Mouse (Mus musculus) C2C12 (cell line): ENCODE measurements around the gene Hbb-y.

ENCODE experiments used
- CEBPB ChIP-seq: IDR thresholded peaks from one replicate; pipeline ENCODE4 v1.6.1; 2011; ENCODE audit warnings: low read depth, mild to moderate bottlenecking, control low read depth, moderate library complexity
- CTCF ChIP-seq: IDR thresholded peaks from one replicate; pipeline ENCODE4 v1.5.1; 2011; ENCODE audit not compliant: control insufficient read depth, insufficient read depth, insufficient read length
- FOSL1 ChIP-seq: IDR thresholded peaks from one replicate; pipeline ENCODE4 v1.8.0; 2011; ENCODE audit warnings: mild to moderate bottlenecking, low read length; ENCODE audit not compliant: poor library complexity, insufficient read depth, severe bottlenecking
- MAX ChIP-seq: IDR thresholded peaks from one replicate; pipeline ENCODE4 v1.6.1; 2011; ENCODE audit warnings: mild to moderate bottlenecking, control low read depth
- MYOD1 ChIP-seq: IDR thresholded peaks from one replicate; pipeline ENCODE4 v1.6.1; 2011; ENCODE audit warnings: low read depth; ENCODE audit not compliant: control insufficient read depth, insufficient read length
- MYOG ChIP-seq: IDR thresholded peaks from one replicate; pipeline ENCODE4 v1.6.1; 2011; ENCODE audit not compliant: control insufficient read depth, insufficient read length; ENCODE audit errors: extremely low read depth
- USF1 ChIP-seq: IDR thresholded peaks from one replicate; pipeline ENCODE4 v1.6.1; 2011; ENCODE audit warnings: low read depth, mild to moderate bottlenecking, control low read depth, moderate library complexity

- TF ChIP-seq CTCF, result no peak
- TF ChIP-seq FOSL1, result no peak
- TF ChIP-seq MAX, result no peak
- TF ChIP-seq USF1, result no peak
- TF ChIP-seq MYOD1, result no peak
- TF ChIP-seq CEBPB, result no peak
- no peak for TF ChIP-seq MYOG
Observed at GRCm38 (mm10) chr7:103825536-103826254, 27.3 kb downstream of the Hbb-y start.
